Mouse (Mus musculus): Measurements from ENCODE around the gene Clip1.
A peak's percentile ranks its signal among the peaks of the same experiment; 100 is the strongest.
"Not testable (repeated sequence)": the region's sequence is repeated elsewhere in the genome, so short reads cannot be mapped to it uniquely, and the experiment has no call there.

Gene Clip1

GRCm38 (mm10) chr5:123684221-123685144, at the start of gene Clip1:
TSS of gene Clip1 (minus strand) at chr5:123684618.
- DNase-seq (ENCODE audit: low read depth, low spot score) = peak; percentile 53

GRCm38 (mm10) chr5:123730981-123731380, 46.6 kb upstream of the Clip1 start:
- no peak for DNase-seq (ENCODE audit: low read depth, low spot score)

GRCm38 (mm10) chr5:123723816-123724215, 39.4 kb upstream of the Clip1 start:
- DNase-seq (ENCODE audit: low read depth, low spot score) = not testable (repeated sequence)

- peak; percentile 99 for DNase-seq (ENCODE audit: low read depth, low spot score)
These were observed 36.2 kb upstream of the Clip1 start, which contains the start of gene Zcchc8 for GRCm38 (mm10) chr5:123720328-123721311. TSS of gene Zcchc8 (minus strand) at chr5:123721100.

GRCm38 (mm10) chr5:123714622-123715021, 30.2 kb upstream of the Clip1 start:
- no peak for DNase-seq (ENCODE audit: low read depth, low spot score)

GRCm38 (mm10) chr5:123713782-123714181, 29.4 kb upstream of the Clip1 start:
- DNase-seq (ENCODE audit: low read depth, low spot score) = no peak

GRCm38 (mm10) chr5:123709571-123709970, 25.2 kb upstream of the Clip1 start:
- no peak for DNase-seq (ENCODE audit: low read depth, low spot score)

GRCm38 (mm10) chr5:123708598-123708997, 24.2 kb upstream of the Clip1 start:
- DNase-seq (ENCODE audit: low read depth, low spot score) = no peak

GRCm38 (mm10) chr5:123700625-123701024, 16.2 kb upstream of the Clip1 start:
- DNase-seq (ENCODE audit: low read depth, low spot score) = peak; percentile 88

- DNase-seq (ENCODE audit: low read depth, low spot score) = peak; percentile 86
These were observed 14.8 kb upstream of the Clip1 start for GRCm38 (mm10) chr5:123699198-123699597.

- no peak for DNase-seq (ENCODE audit: low read depth, low spot score)
These were observed 12.5 kb upstream of the Clip1 start for GRCm38 (mm10) chr5:123696961-123697360.

GRCm38 (mm10) chr5:123696244-123696643, 11.8 kb upstream of the Clip1 start:
- peak; percentile 90 for DNase-seq (ENCODE audit: low read depth, low spot score)

- peak; percentile 82 for DNase-seq (ENCODE audit: low read depth, low spot score)
These were observed 10.1 kb upstream of the Clip1 start for GRCm38 (mm10) chr5:123694468-123694867.

GRCm38 (mm10) chr5:123683377-123684220, 819 bp downstream of the Clip1 start:
- DNase-seq (ENCODE audit: low read depth, low spot score) = peak; percentile 42

- DNase-seq (ENCODE audit: low read depth, low spot score) = peak; percentile 87
These were observed 1.4 kb downstream of the Clip1 start for GRCm38 (mm10) chr5:123683043-123683376.

GRCm38 (mm10) chr5:123682372-123682771, 2.0 kb downstream of the Clip1 start:
- peak; percentile 46 for DNase-seq (ENCODE audit: low read depth, low spot score)

GRCm38 (mm10) chr5:123679546-123680263, 4.7 kb downstream of the Clip1 start:
- DNase-seq (ENCODE audit: low read depth, low spot score) = peak; percentile 87

GRCm38 (mm10) chr5:123679106-123679505, 5.3 kb downstream of the Clip1 start:
- peak; percentile 40 for DNase-seq (ENCODE audit: low read depth, low spot score)

- no peak for DNase-seq (ENCODE audit: low read depth, low spot score)
These were observed 8.7 kb downstream of the Clip1 start for GRCm38 (mm10) chr5:123675717-123676116.

GRCm38 (mm10) chr5:123675221-123675620, 9.2 kb downstream of the Clip1 start:
- DNase-seq (ENCODE audit: low read depth, low spot score) = peak; percentile 76

GRCm38 (mm10) chr5:123671473-123671820, 13.0 kb downstream of the Clip1 start:
- no peak for DNase-seq (ENCODE audit: low read depth, low spot score)
